Mouse (Mus musculus): ENCODE results near the gene Tnpo1.

DNA sequence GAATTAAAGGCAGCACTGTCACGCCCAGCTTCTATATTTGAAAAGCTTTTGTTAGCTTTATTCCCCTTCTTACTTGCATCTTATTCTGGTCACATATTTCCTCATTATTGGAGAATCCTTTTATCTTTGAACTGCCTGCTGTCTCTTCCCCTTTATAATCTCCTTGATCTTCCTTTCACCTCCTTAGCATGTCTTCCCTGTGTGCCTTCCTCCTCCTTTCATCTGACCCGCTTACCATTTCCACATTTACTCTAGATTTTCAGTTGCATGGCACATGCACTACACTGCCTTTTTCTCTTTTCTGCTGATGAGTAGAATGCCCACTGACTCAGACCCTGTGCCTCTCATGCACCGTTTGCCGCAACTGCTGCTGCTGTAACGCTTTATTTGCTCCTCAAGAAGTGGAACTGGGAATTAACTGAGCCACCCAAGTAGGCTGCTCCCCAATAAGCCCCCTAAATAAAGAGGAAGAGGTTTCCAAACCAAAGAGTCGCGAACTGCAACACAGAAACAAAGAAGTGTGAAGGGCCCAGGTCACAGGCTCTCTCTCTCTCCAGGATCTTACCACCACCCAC, 53.8 kb downstream of the Tnpo1 start:
- no peak for TF ChIP-seq TCF12 (IDR thresholded peaks at IDR 0.05; ENCODE audit: insufficient read depth, poor library complexity, severe bottlenecking)
- TF ChIP-seq POLR2A (IDR thresholded peaks at IDR 0.05; ENCODE audit: insufficient read length, low read depth) = no peak
- no peak for TF ChIP-seq E2F4 (IDR thresholded peaks at IDR 0.05; ENCODE audit: insufficient read depth)
- TF ChIP-seq REST (IDR thresholded peaks at IDR 0.05; ENCODE audit: insufficient read depth, insufficient read length) = no peak
- no peak for TF ChIP-seq CEBPB (IDR thresholded peaks at IDR 0.05; ENCODE audit: insufficient read depth, poor library complexity, severe bottlenecking)
- TF ChIP-seq MAX (IDR thresholded peaks at IDR 0.05; ENCODE audit: low read depth) = no peak
- TF ChIP-seq TCF3 (IDR thresholded peaks at IDR 0.05; ENCODE audit: insufficient read length, low read depth) = no peak
- no peak for TF ChIP-seq USF1 (IDR thresholded peaks at IDR 0.05; ENCODE audit: low read depth)
- no peak for TF ChIP-seq POLR2AphosphoS2 (IDR thresholded peaks at IDR 0.05; ENCODE audit: insufficient read length, low read depth)
- TF ChIP-seq MYOG (IDR thresholded peaks at IDR 0.05; ENCODE audit: control insufficient read depth in 1 of 3, insufficient read depth in 1 of 3, insufficient read length in 2 of 3, low read depth in 2 of 3) = no peak
- no peak for TF ChIP-seq MYOD1 (IDR thresholded peaks at IDR 0.05; ENCODE audit: control insufficient read depth in 1 of 3, insufficient read length in 2 of 3, low read depth in 2 of 3)

All from myocyte (in vitro differentiated cells).